In the genomic region with DNA sequence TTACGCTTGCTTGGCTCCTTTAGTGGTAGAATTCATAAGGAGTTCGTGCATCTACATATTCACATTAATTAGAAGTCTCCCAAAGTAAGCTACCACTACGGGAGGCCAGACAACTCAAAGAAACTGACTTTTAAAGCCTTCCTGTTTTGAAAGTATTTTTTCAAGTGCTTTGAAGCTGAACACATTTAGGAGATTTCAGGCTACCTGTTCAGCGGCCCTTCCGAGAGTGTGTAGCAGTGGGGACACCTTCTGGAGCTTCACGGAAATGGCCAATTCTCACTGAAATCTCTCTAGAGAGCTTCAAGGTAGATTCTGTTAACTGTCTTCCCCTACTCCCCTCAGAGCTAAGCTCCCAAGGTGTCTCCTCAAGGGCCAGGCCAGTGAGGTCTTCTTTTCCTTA, we compare ENCODE assay signal across 8 mouse cellular contexts.
A peak's percentile ranks its signal among the peaks of the same experiment; 100 is the strongest.
DNase-seq lines count a peak whose midpoint lies in the region; ATAC-seq and TF ChIP-seq lines count a peak whose summit lies in the region.

No protein-coding gene starts in this region.

- H3K4me1 ChIP-seq in intestine, postnatal 0 days (replicated peaks; ENCODE audit: control insufficient read depth, insufficient read depth, low read length), result no peaks in the 10 kb centered on the region
- H3K4me1 ChIP-seq in intestine, embryonic 15.5 days (replicated peaks), result no peaks in the 10 kb centered on the region
- peaks cover 9% of the 10 kb centered on the region for H3K4me1 ChIP-seq in hindbrain, postnatal 0 days (ENCODE audit: insufficient read depth, low read length)
- no peaks in the 10 kb centered on the region for H3K4me1 ChIP-seq in heart, embryonic 11.5 days (ENCODE audit: control insufficient read depth, insufficient read depth, low read length)

- no peaks in the 10 kb centered on the region for H3K27me3 ChIP-seq in intestine, postnatal 0 days (replicated peaks; ENCODE audit: control insufficient read depth, insufficient read depth, low read length)
- 0 out of 2 replicates have a peak, but pooled peaks cover 2% of the 10 kb centered on the region for H3K27me3 ChIP-seq in intestine, embryonic 15.5 days (replicated peaks)
- no peaks in the 10 kb centered on the region for H3K27me3 ChIP-seq in hindbrain, postnatal 0 days (ENCODE audit: insufficient read depth, low read length)
- no peaks in the 10 kb centered on the region for H3K27me3 ChIP-seq in heart, embryonic 11.5 days (ENCODE audit: control insufficient read depth, insufficient read depth, low read length)

- TF ChIP-seq CTCF in intestine, postnatal 0 days (IDR thresholded peaks at IDR 0.05; ENCODE audit: low read depth), result peak; percentile 75
- TF ChIP-seq CTCF in hindbrain, postnatal 0 days (IDR thresholded peaks at IDR 0.05; ENCODE audit: low read depth), result peak; percentile 82

- no peak overlapping the region for H3K4me2 ChIP-seq in intestine, postnatal 0 days (replicated peaks; ENCODE audit: low read depth)
- H3K4me2 ChIP-seq in intestine, embryonic 15.5 days (replicated peaks), result no peak overlapping the region
- no peak overlapping the region for H3K4me2 ChIP-seq in hindbrain, postnatal 0 days (ENCODE audit: low read depth, low read length)
- no peak overlapping the region for H3K4me2 ChIP-seq in heart, embryonic 11.5 days

- DNase-seq in ES-CJ7 (ENCODE audit: low read depth, low spot score), result peak; percentile 63
- DNase-seq in cerebellum, adult 8-10 months, result peak; percentile 71
- DNase-seq in hindbrain, postnatal 0 days (ENCODE audit: low spot score), result peak; percentile 83
- DNase-seq in retina, adult 2 months (ENCODE audit: low read depth, low spot score), result peak; percentile 11

- no peak overlapping the region for H3K9ac ChIP-seq in intestine, postnatal 0 days (ENCODE audit: low read depth, low read length)
- no peak overlapping the region for H3K9ac ChIP-seq in intestine, embryonic 15.5 days
- no peak overlapping the region for H3K9ac ChIP-seq in hindbrain, postnatal 0 days (replicated peaks; ENCODE audit: low read length)
- H3K9ac ChIP-seq in heart, embryonic 11.5 days (ENCODE audit: low read depth, low read length), result no peak overlapping the region

- ATAC-seq in intestine, postnatal 0 days, result no peak
- ATAC-seq in intestine, embryonic 15.5 days, result no peak
- peak; percentile 47; the same call in 1 of the 2 replicates for ATAC-seq in hindbrain, postnatal 0 days
- no peak for ATAC-seq in heart, embryonic 11.5 days (replicated peaks; ENCODE audit: insufficient number of reproducible peaks, low FRiP score, low TSS enrichment)
- ATAC-seq in CD4-positive, CD25-positive, alpha-beta regulatory T cell, adult 4 months, result no peak

- no peaks in the 10 kb centered on the region for H3K9me3 ChIP-seq in intestine, postnatal 0 days (ENCODE audit: control insufficient read depth)
- H3K9me3 ChIP-seq in intestine, embryonic 15.5 days, result no peaks in the 10 kb centered on the region
- H3K9me3 ChIP-seq in hindbrain, postnatal 0 days (ENCODE audit: low read length), result no peaks in the 10 kb centered on the region
- H3K9me3 ChIP-seq in heart, embryonic 11.5 days (replicated peaks; ENCODE audit: control insufficient read depth, low read length), result no peaks in the 10 kb centered on the region

- H3K4me3 ChIP-seq in intestine, postnatal 0 days (ENCODE audit: low read depth, low read length), result no peak overlapping the region
- H3K4me3 ChIP-seq in intestine, embryonic 15.5 days (replicated peaks), result no peak overlapping the region
- H3K4me3 ChIP-seq in hindbrain, postnatal 0 days (ENCODE audit: low read length), result no peak overlapping the region
- no peak overlapping the region for H3K4me3 ChIP-seq in heart, embryonic 11.5 days (ENCODE audit: low read depth, low read length)

- H3K27ac ChIP-seq in intestine, postnatal 0 days (ENCODE audit: low read depth, low read length), result no peak overlapping the region
- no peak overlapping the region for H3K27ac ChIP-seq in intestine, embryonic 15.5 days
- no peak overlapping the region for H3K27ac ChIP-seq in hindbrain, postnatal 0 days
- H3K27ac ChIP-seq in heart, embryonic 11.5 days (ENCODE audit: low read depth, low read length), result no peak overlapping the region

- no peaks in the 10 kb centered on the region for H3K36me3 ChIP-seq in intestine, postnatal 0 days (ENCODE audit: control insufficient read depth, insufficient read depth)
- no peaks in the 10 kb centered on the region for H3K36me3 ChIP-seq in intestine, embryonic 15.5 days
- H3K36me3 ChIP-seq in hindbrain, postnatal 0 days (ENCODE audit: insufficient read depth, low read length), result no peaks in the 10 kb centered on the region
- no peaks in the 10 kb centered on the region for H3K36me3 ChIP-seq in heart, embryonic 11.5 days (ENCODE audit: control insufficient read depth, insufficient read depth, low read length)

- WGBS in intestine, postnatal 0 days, result 36% methylated on average over 6 of the region's 6 CpGs
- 39% methylated on average over 6 of the region's 6 CpGs for WGBS in intestine, embryonic 15.5 days
- whole genome bisulfite sequencing in hindbrain, postnatal 0 days, result 22% methylated on average over 6 of the region's 6 CpGs
- 37% methylated on average over 6 of the region's 6 CpGs for WGBS in heart, embryonic 11.5 days (ENCODE audit: insufficient replicate concordance)

Comparison
In these comparisons a context has a peak if more than half of its experiments do, and no peak if none do; other contexts are left out.
1. DNase-seq: peak in every context shown above with its lines; median percentile 83 in hindbrain, postnatal 0 days; 71 in cerebellum, adult 8-10 months; 63 in ES-CJ7; 11 in retina, adult 2 months.